Mouse (Mus musculus): ENCODE results near the gene Brd3.

Gene Brd3

DNA sequence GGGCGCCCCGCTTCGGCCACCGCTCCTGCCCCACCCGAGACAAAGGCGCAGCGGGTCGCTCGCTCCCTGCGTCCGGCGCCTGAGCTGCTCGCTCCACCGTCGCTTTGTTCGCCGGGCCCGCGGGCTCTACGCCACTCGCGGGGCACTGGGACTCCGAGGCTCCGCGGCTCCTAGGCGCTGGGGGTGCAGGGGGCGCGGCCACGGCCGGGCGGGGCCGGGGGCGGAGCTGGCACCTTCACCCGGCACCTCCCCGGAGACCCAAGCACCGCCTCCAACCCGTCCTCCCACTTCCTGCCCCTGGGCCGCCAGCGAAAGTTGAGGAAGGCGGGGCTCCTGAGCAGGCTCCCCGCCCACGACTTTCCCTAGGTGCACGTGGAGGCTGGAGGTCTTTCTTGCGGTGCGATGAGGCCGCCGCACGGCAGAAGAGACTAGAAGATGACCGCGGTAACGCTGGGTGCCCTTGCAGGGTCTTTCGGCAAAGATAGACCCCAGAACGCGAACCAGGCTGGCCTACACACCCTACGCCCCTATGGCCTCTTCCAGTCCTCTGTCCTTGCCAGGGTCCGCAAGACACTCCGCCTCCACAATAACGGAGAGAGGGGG lies 80.5 kb downstream of the Brd3 start, which contains the start of gene Vav2:
TSS of gene Vav2 (minus strand) at position 179 of the 603 bp plus-strand sequence.
- peak; percentile 45 for DNase-seq (ENCODE audit: low read depth, low spot score)

DNA sequence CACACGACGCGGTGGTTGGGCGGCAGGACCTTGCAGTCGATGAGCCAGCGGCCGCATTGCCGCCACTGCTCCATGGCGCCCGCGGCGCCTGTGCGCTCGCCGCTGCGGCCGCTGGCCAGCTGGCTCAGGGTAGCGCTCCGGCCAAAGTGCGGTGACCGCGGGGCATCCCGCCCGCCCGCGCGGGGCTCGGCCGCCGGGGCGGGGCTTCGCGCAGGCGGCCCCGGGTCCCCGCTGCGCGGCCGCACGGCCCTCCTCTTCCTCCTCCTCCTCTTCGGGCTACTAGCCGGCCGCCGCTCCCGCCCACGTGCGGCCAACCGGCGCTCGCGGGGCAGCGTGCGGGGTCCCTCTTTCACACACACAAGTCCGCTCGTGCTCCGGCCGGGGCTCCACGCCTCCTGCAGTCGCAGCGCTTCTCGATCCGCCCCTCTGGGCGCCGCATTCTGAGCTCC lies 81.0 kb downstream of the Brd3 start:
- no peak for DNase-seq (ENCODE audit: low read depth, low spot score)

DNA sequence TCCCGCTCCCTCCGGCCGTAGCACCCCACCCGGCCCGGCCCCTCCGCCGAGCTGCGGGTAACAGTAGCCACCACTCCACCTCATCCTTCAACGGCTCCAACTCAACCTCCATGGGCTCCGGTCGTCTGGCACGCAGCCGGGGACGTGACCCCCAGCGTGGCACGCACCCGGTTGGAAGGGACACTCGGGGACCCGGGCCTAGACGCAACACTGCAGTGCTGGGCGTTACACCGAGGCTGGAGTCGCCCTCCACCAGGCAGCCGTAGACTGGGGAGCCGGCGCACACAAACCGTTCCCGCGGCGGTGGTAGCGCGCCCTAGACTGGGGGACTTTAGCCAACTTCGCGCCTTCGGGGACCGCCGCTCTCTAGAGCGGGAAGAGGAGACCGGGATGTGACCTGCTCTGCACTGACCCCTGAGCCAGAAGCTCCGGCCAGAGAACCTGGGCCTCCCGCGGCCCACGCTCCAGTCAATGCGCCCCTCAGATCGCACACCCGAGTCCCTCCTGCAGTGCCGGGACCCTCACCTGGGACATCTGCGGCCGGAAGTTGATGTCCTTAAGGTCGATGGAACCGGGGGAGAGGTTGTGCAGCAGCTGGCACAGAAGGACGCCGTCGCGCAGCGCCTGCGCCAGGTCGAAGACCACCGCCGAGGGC lies 81.6 kb downstream of the Brd3 start:
- DNase-seq (ENCODE audit: low read depth, low spot score) = no peak

DNA sequence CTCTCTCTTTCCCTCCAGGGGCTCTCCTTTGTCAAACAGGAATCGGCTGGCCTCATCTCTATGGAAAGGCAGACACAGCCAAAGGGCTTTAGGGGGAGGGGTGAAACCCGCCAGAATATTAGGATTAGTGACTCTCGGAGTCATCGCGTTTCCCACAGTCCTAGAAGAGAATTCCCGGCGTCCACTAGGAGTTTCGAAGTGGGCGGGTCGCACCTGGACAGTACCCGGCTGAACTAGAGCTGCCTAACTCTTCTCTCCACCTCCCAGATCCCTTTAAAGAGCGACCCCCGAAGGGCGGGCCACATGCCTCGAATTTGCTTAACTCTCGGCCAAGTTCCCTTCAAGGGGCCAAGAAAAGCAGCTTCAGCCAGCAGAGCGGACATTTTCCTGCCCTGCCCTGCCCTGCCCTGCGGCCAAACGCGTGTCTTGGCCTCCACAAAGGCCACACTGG lies 82.3 kb downstream of the Brd3 start:
- no peak for DNase-seq (ENCODE audit: low read depth, low spot score)

DNA sequence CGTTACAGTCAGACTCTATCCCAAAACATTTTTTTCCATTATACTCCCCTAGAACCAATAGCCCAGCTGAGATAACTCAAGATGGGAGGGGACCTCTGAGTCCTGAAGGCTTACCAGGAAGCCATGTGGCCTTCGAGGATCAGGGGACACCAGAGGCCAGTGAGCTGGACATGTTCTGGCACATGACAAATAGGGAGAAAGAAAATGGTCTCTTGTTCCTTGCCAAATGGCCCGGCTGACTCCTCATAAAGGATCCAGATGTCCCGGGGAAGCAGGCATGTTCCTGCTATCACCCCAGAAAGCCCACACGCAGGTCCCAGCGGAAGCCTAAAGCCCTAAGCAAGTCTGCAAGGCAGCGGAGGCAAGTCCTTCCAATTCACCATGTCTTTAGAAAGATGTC lies 83.9 kb downstream of the Brd3 start:
- DNase-seq (ENCODE audit: low read depth, low spot score) = no peak

DNA sequence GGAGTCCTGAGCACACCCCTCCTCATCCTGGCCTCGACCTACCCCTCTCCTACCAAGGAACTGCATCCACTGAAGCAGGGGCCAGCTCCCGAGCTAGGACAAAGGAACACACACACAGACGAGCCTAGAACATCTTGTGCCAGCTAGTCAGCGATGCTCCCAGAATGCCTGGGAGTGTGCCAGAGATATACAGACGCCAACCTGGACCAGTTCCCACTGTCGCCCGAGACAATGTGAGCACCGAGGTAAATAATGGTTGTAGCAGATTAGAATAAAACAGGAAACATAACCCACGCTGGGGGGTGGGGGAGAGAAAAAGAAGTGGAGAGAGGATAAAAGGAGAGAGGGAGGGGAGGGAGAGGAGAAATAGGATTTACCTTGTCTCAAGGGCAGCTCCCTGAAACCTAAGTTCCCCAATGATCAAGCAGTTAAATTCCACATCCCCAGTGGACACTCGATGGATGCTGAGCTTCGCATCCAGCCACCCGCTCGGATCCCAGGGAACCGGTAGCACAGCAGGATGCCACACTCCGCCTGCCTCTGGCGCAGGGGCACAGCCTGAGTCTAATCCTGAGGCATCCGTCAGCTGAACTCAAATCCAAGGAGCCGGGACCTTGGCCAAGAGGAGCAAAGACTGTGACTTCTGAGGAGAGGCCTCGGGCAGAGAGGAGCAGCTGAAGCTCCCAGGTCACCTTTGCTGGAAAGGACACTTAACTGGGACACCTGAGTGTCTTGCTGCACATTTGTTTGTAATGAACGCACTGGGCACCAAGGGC lies 86.0 kb downstream of the Brd3 start:
- DNase-seq (ENCODE audit: low read depth, low spot score) = no peak

DNA sequence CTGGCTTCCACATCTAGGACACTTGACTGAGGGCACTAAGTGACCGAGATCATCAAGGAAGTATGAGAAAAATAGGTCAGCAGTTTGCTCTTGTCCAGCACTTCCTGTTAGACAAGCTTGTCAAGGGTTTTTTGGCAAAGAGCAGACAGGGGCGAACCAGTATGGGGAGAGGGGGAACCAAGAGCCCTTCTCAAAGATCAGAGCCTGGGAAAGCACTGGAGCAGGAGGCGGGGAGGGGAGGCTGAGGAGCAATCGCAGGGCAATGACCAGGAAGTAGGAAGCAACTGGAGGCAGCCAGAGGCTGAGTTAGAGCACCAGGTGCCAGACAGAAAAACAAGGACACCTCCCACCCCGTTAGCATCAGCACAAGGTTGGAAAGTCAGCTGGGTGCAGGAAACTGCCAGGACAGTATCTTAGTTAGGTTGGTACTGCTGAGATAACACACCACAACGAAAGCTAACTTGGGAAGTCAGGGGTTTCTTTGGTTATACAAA lies 88.8 kb downstream of the Brd3 start:
- no peak for DNase-seq (ENCODE audit: low read depth, low spot score)

DNA sequence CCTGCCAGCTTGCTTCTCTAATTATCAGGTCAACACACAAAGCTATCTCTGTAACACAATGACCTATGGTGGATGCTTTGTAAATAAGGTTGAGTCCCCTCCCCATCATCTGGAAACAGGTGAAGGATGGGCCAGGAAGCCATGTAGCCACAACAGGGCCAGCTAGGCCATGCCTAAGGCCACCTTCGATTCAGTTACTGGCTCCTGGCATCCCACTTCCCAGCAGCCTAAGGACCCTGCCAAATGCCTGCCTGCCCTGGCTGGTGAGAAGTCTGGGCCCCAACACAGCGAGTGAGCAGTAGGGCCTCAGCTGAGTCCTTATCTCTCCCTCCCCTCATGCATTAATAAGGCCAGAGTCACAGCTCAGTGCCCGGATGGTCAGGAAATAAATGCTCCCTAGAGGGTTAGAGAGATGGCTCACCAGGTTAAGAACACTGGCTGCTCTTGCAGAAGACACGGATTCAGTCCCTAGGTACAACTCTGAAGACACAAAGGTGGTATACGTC lies 89.8 kb downstream of the Brd3 start:
- DNase-seq (ENCODE audit: low read depth, low spot score) = no peak

DNA sequence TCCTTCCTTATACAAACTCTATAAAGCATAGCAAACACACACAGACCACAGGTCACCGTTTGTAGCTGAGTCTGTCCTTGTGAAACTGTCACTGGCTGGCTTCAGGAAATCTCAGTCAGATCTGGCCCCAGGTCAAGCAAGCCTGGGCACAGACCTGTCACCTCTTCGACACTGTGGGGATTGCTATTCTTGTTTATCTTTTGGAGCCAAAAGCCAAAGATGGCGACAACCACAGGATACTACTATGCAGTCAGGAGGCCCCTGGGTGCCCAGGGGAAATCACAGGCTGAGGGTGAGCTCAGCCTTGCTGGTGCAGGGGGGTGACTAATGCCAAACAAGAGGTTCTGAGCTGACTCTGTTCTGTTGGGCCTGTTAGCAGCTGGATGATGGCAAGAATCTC lies 91.0 kb downstream of the Brd3 start:
- DNase-seq (ENCODE audit: low read depth, low spot score) = no peak

DNA sequence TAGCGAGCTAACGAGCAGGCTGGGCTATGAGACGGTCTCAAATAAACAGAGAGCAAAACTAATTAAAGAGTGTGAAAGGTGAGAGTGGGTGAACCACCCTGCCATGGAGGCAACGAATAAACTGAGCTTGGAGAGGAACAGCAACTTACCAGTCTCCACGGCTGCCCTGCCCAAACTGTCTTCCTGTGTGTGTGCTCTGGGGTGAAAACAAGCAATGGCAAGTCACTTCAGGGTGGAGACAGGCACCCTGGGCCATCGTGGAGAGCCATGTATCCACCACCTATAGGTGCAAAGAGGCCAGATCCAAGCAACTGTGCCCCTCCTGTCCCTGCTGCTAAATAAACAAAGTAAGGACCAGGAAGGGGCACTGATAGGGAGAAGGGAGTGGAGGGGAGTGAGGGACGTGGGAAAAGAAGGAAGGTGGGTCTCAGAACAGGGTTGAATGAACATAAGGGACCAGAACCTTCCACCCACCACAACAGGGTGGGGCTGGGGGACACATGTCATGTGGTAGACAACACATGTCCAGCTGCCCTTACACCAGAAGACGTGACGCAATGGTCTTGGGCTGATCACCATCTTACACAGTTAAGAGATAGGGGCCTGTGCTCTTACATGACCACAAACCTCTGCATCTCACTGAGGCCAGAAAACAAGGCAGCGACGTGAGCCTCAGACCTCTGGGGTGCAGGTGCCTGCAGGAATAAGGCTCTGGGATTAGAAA lies 92.2 kb downstream of the Brd3 start:
- DNase-seq (ENCODE audit: low read depth, low spot score) = no peak

DNA sequence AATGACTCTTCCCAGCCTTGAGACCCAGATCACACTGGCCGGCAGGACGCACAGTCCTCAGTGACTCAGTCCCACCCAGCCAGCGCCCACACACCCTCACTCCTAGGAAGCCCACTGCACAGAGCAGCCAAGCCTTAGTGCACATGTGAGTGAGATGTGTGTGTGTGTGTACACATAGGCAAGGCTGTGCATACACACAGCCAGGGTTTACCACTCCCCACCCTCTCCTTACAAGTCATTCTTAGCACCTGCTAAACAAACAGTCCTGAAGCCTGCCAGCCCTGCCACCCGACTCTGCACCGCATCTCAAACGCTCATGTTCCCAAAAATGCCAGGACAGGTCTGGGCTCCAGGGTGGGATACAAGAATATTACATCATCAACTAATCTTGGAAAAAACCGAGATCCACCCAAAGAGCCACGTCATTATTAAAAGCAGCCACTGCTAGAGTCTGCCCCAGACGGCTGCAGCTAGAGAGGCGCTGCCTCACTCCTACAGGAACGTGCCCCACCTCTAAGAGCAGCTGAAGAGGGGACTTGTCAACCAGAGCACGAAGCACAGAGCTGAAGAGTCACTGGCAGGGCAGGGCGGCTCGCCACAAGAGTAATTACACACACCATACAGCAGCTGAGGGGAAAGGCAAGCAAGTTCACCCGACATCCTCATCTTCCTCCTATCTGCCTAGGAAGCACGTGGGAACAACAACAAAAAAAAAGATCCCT lies 93.4 kb downstream of the Brd3 start:
- DNase-seq (ENCODE audit: low read depth, low spot score) = no peak

DNA sequence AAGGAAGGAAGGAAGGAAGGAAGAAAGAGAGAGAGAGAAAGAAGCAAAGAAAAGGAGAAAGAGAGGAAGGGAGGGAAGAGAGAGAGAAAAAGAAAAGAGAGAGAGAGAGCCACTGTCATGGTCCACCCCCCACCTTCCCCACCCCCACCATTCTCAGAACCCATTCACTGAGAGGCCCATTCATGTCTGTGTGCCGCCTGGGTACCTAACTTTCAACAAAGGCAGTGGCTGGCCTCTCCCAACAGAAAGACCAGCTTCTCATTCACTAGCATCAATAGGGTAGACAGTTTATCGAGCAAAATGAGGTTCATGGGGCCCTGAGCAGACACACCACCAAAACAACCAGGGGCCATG lies 93.9 kb downstream of the Brd3 start:
- no peak for DNase-seq (ENCODE audit: low read depth, low spot score)

DNA sequence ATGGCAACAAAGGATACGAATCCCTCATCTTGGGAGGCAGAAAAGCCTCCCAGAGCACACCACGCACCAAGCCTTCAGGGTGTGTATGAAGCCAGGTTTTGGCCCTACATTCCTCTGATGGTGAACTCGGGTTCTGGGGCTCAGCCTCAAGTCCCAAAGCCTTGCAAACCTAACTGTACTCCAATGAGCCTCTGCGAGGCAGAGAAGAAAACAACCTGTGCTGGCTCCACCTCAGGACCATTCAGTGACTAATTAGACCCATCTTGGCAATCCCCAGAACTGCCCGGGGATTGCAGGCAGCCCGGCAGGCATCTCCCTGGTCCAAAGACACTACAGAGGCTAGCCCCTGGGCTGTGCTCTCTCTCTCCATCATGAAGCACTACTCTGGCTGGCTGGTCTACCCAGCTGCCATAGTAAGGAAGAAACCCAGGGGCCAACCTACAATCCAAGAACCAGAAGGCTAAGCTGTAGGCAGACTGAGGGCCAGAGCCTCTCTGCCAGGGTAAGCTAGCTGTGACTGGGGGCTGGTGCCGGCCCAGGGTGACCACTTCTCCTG lies 95.1 kb downstream of the Brd3 start:
- DNase-seq (ENCODE audit: low read depth, low spot score) = no peak

DNA sequence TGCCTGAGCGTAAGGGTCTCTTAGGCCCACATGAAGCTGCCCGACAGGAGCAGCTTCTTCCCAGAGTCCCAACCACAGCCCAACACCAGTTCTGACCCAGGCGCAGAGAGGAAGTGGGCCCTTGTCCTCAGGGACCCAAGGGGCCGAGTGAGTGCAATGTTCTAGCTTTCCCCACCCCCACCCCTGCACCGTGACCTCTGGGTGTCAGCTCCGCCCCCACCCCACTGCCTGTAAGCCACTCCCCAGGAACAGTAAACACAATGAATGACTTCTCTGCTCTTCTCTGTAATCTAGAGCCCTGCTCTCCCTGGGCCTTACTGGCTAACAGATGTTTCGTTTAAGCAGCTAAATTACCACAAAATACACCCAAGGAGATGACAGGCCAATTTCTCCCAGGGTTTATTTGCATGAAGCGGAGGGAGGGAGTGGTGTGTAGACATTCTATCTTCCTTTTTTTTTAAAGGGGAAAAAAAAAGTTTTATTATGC lies 95.7 kb downstream of the Brd3 start:
- no peak for DNase-seq (ENCODE audit: low read depth, low spot score)

DNA sequence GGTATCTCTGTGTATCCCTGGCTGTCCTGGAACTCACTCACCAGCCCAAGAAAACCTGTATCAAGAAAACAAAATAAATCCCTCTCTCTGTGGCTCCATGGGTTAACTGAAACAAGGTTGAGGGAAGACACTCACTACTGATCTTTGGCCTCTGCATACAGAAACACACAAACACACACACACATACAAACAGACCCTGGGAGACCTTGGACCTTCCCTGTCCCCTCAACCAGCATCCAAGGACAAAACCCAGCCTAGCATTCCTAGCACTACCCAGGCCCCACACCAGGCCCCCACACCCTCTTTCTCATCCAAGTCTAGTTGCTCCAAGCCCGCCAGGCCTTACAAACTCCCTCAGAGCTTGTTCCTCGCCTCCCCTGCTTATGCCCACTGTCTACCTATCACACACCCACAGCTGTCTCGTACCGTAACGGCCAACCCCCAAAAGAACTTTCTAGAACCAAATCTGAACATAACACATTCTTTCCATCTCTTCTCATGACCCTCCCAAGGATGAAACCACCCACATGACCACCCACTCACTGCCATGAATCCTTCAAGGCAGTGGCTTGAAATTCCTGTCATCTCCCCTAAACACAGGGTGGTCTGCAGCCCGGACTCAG lies 96.8 kb downstream of the Brd3 start:
- no peak for DNase-seq (ENCODE audit: low read depth, low spot score)

DNA sequence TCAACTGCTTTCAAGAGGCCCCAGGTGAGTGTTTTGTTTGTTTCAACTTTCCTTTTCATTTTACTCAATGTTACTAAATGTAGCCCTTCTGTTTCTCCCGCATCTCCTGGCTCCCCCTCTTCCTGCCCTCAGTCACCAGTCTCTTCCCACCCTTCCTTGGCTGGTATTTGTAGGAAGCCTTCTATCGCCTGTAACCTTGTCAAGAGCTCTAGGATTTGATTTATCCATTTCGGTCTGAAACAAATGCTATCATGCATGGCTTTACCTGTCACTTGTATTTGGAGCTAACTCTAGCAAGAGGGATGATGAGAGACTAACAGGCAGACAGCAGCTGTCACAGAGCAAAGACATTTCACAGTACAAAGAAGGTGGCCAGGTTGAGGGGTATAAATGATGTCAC lies 99.3 kb downstream of the Brd3 start:
- no peak for DNase-seq (ENCODE audit: low read depth, low spot score)

DNA sequence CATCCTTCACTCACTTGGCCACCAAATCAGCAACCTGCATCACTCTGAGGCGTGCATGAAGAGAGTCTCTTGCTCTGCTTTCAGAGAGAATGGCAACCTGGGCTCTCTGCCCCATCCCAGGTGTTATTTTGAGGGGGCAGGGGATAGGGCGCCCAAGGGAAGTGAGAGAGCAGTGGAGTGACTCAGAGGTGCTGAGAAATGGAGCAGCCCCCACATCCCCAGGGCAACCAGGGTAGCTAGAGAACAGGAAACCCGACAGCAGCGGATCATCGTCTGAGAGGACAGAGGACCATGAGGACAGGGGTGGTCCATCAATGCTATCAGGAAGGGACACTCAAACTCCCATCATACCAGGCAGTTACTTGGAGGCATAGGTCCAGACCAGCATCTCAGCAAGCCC lies 100.5 kb downstream of the Brd3 start:
- no peak for DNase-seq (ENCODE audit: low read depth, low spot score)

DNA sequence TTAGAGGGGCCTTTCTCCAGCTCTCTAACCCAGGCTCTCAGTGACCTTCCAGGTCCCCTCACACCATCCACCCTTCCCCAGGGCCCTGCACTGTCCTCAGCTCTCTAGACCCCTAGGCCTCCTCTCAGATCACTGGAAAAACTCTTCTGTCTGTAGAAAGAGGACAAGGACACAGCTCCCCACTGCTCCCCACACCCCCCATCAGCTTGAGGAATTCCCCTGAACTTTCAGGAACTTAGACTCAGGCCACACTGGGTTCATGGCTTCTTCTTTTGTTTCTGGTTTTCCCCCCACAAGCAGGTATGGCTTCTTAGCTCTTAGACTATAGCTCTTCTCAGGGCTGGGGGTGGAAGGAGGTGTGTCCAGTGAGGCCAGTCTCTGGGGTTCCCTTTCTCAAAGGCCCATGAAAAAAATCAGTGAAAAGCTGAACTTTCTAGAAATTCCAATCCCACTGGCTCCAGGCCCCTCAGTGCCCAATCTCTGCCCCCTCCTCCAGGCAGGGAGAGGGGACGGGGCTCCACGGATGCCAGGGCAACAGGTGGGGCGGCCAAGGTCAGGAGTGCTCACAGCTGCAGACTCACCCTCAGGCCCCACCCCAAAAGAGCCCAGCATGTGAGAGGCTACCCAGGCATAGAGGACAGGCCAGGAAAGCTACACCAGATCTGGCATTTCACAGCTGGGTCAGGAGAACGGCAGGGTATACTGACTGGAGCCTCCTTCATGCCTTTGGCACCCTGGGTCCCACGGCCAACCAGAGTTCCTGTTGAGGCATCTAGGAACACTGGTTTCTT lies 102.2 kb downstream of the Brd3 start:
- DNase-seq (ENCODE audit: low read depth, low spot score) = no peak

DNA sequence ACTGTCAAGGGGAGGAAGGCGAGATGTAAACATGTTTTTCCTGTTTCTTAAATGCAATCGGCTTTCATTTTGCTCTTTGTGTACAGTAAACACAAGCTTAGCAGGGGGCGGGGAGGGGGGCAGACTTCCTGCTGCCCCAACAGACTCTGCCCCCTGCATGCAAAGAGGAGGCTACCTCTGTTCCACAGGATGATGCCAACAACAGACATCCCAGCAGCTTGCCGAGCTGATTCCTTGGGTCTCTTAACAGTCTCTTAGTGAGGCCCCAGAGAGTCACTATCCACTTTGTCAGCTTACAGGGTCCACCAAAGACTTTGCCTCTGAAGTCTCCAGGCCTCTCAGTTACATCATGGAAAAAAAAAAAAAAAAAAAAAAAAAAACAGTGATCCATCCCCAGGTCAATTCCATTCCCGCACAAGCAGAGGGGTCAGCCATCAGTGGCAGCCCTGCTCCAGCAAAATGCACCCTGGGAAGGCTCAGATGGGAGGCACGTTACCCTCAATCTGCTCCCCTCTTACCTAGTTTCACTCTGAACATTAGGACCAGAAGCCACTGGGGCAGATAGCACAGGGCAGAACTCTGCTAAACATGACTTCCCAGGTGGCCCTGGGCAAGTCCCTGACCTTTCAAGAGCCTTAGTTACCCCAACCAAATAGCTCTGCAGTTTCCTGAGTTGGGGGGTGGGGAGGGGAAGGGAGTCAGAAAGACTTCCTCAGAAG lies 102.9 kb downstream of the Brd3 start:
- DNase-seq (ENCODE audit: low read depth, low spot score) = no peak
